Comparison of ENCODE assay signal across 9 mouse cellular contexts in genomic region chr1:90225603-90226254, GRCm38 (mm10). TPM values are rescaled to one million over a fixed set of nuclear protein-coding genes. Genes with fewer than 3 reads are reported as not detected.
A peak's percentile ranks its signal among the peaks of the same experiment; 100 is the strongest.
DNase-seq lines count a peak whose midpoint lies in the region; ATAC-seq lines count a peak whose summit lies in the region.
"Had no signal": no experiment of that assay in that cellular context is flagged by ENCODE, and none has a peak within 500 bp of the region (broad histone marks: within the 10 kb centered on the region; RNA-seq: fewer than 3 reads in every experiment).

No protein-coding gene starts in this region.

- no peaks in the 10 kb centered on the region for H3K9me3 ChIP-seq in forebrain, embryonic 10.5 days
- no peaks in the 10 kb centered on the region for H3K9me3 ChIP-seq in forebrain, embryonic 16.5 days (ENCODE audit: control insufficient read depth, low read length)
- H3K9me3 ChIP-seq in kidney, embryonic 15.5 days (replicated peaks): no peaks in the 10 kb centered on the region
- H3K9me3 ChIP-seq in stomach, embryonic 14.5 days (ENCODE audit: control insufficient read depth, low read depth, low read length): no peaks in the 10 kb centered on the region

- 82% methylated on average over 9 of the region's 9 CpGs for WGBS in forebrain, embryonic 10.5 days
- 75% methylated on average over 9 of the region's 9 CpGs for WGBS in forebrain, embryonic 16.5 days
- WGBS in kidney, embryonic 15.5 days: 50% methylated on average over 9 of the region's 9 CpGs
- 36% methylated on average over 9 of the region's 9 CpGs for WGBS in stomach, embryonic 14.5 days

- H3K27ac ChIP-seq in forebrain, embryonic 10.5 days: peak overlapping the region; percentile 63
- no peak overlapping the region for H3K27ac ChIP-seq in forebrain, embryonic 16.5 days (ENCODE audit: low read length)
- peak overlapping the region; percentile 54; the same call in 1 of the 2 replicates for H3K27ac ChIP-seq in kidney, embryonic 15.5 days
- H3K27ac ChIP-seq in stomach, embryonic 14.5 days (ENCODE audit: low read length): no peak overlapping the region

- DNase-seq in forebrain, embryonic 10.5 days (ENCODE audit: extremely low spot score, low spot score): no peak
- peak; percentile 58 to 71 for DNase-seq in heart, adult 18-20 months
- DNase-seq in layer of hippocampus, adult 8-10 months (ENCODE audit: low spot score in 2 of 2): no peak
- no peak for DNase-seq in spleen, adult 12 weeks (ENCODE audit: low spot score)
- DNase-seq in right cerebral cortex, postnatal 36 days (ENCODE audit: low spot score in 2 of 2): no peak

- no peak for ATAC-seq in forebrain, embryonic 16.5 days
- ATAC-seq in kidney, embryonic 15.5 days (replicated peaks; ENCODE audit: low FRiP score): peak; percentile 54; the same call in 1 of the 2 replicates
- peak; percentile 62 for ATAC-seq in stomach, embryonic 14.5 days (ENCODE audit: insufficient number of reproducible peaks, insufficient read depth, low FRiP score, low read depth)

- no peak overlapping the region for H3K9ac ChIP-seq in forebrain, embryonic 16.5 days (replicated peaks; ENCODE audit: low read depth, low read length)
- no peak overlapping the region for H3K9ac ChIP-seq in kidney, embryonic 15.5 days
- no peak overlapping the region for H3K9ac ChIP-seq in stomach, embryonic 14.5 days (replicated peaks; ENCODE audit: low read depth, low read length)

- no peaks in the 10 kb centered on the region for H3K36me3 ChIP-seq in forebrain, embryonic 10.5 days (replicated peaks)
- H3K36me3 ChIP-seq in forebrain, embryonic 16.5 days (ENCODE audit: control insufficient read depth, insufficient read depth): no peaks in the 10 kb centered on the region
- H3K36me3 ChIP-seq in kidney, embryonic 15.5 days: no peaks in the 10 kb centered on the region
- no peaks in the 10 kb centered on the region for H3K36me3 ChIP-seq in stomach, embryonic 14.5 days (ENCODE audit: control insufficient read depth, insufficient read depth, low read length)

- H3K27me3 ChIP-seq in forebrain, embryonic 10.5 days (ENCODE audit: poor library complexity, severe bottlenecking): peaks cover 7% of the 10 kb centered on the region; the same call in 1 of the 2 replicates
- no peaks in the 10 kb centered on the region for H3K27me3 ChIP-seq in forebrain, embryonic 16.5 days (replicated peaks; ENCODE audit: control insufficient read depth, insufficient read depth, low read length)
- H3K27me3 ChIP-seq in kidney, embryonic 15.5 days: no peaks in the 10 kb centered on the region
- H3K27me3 ChIP-seq in stomach, embryonic 14.5 days (ENCODE audit: control insufficient read depth, insufficient read depth, low read length): no peaks in the 10 kb centered on the region

- no peak overlapping the region for H3K4me2 ChIP-seq in forebrain, embryonic 16.5 days (ENCODE audit: low read length)
- H3K4me2 ChIP-seq in kidney, embryonic 15.5 days: no peak overlapping the region
- no peak overlapping the region for H3K4me2 ChIP-seq in stomach, embryonic 14.5 days (replicated peaks; ENCODE audit: low read depth, low read length)

- H3K4me1 ChIP-seq in forebrain, embryonic 10.5 days: peaks cover 63% of the 10 kb centered on the region
- peaks cover 38% of the 10 kb centered on the region for H3K4me1 ChIP-seq in forebrain, embryonic 16.5 days (replicated peaks; ENCODE audit: control insufficient read depth, insufficient read depth, low read length)
- peaks cover 39% of the 10 kb centered on the region for H3K4me1 ChIP-seq in kidney, embryonic 15.5 days
- H3K4me1 ChIP-seq in stomach, embryonic 14.5 days (ENCODE audit: control insufficient read depth, insufficient read depth, low read length): peaks cover 15% of the 10 kb centered on the region

- H3K4me3 ChIP-seq in forebrain, embryonic 10.5 days: no peak overlapping the region
- no peak overlapping the region for H3K4me3 ChIP-seq in forebrain, embryonic 16.5 days (replicated peaks; ENCODE audit: low read length)
- H3K4me3 ChIP-seq in kidney, embryonic 15.5 days (replicated peaks): no peak overlapping the region
- no peak overlapping the region for H3K4me3 ChIP-seq in stomach, embryonic 14.5 days (ENCODE audit: low read depth, low read length)
- H3K4me3 ChIP-seq: erythroblast, embryonic 14.5 days had no signal

RNA-seq across cellular contexts. Expression of gene Ackr3, which starts 21.9 kb away (rescaled TPM):
- polyA plus RNA-seq in forebrain, embryonic 10.5 days (2016; fragmentation: Nextera tagmentation; extraction: Ambion mirVana): 19.3 and 21.5 TPM in 2 replicates
- 20.3 and 26.1 TPM in 2 replicates for polyA plus RNA-seq in forebrain, embryonic 16.5 days (2015; fragmentation: Nextera tagmentation; extraction: Ambion mirVana)
- 10 to 100 TPM; 49.2 to 52.5 TPM for total RNA-seq in heart, adult 18-20 months (2021)
- polyA plus RNA-seq in kidney, embryonic 15.5 days (2015; fragmentation: Nextera tagmentation; extraction: Ambion mirVana): 42.9 and 46.8 TPM in 2 replicates
- 34.3 and 37.0 TPM in 2 replicates for polyA plus RNA-seq in stomach, embryonic 14.5 days (2014; fragmentation: Nextera tagmentation; extraction: Ambion mirVana)
- total RNA-seq in layer of hippocampus, adult 8-10 months (2022): 10 to 100 TPM; 11.4 to 13.7 (median 12.8) TPM
- polyA plus RNA-seq: erythroblast, embryonic 14.5 days had no signal

Comparison
In these comparisons a context has a peak if more than half of its experiments do, and no peak if none do; other contexts are left out.
1. H3K27ac ChIP-seq: peak in forebrain, embryonic 10.5 days (single experiment) and kidney, embryonic 15.5 days (single experiment); none in forebrain, embryonic 16.5 days (single experiment) and stomach, embryonic 14.5 days (single experiment).
2. DNase-seq: peak in heart, adult 18-20 months (2 of 2); none in forebrain, embryonic 10.5 days (single experiment), layer of hippocampus, adult 8-10 months (0 of 2), spleen, adult 12 weeks (single experiment) and right cerebral cortex, postnatal 36 days (0 of 2).